Mouse (Mus musculus) forebrain, embryonic 11.5 days (tissue): ENCODE measurements around the gene Cdh4. TPM values are rescaled to one million over a fixed set of nuclear protein-coding genes. Genes with fewer than 3 reads are reported as not detected.

Source experiments
- ATAC-seq: fragments of 200-750 bp; cut with Nextera tagmentation; replicated peaks from 2 replicates; pipeline ENCODE4 v1.8.0; 2017; ENCODE audit warnings: moderate TSS enrichment; ENCODE audit not compliant: low FRiP score
- DNase-seq: peaks from one replicate; pipeline ENCODE4 v3.0.0-alpha.2; 2017; ENCODE audit warnings: low spot score
- H3K27ac ChIP-seq: fragments of 300-500 bp; sonication (generic); 2 replicates; pipeline ENCODE4 v1.5.1; 2014; ENCODE audit warnings: low read depth, low read length
- H3K27me3 ChIP-seq: fragments of 300-500 bp; sonication (generic); 2 replicates; pipeline ENCODE4 v1.6.1; 2014; ENCODE audit warnings: mild to moderate bottlenecking, low read length, mixed read lengths; ENCODE audit not compliant: control insufficient read depth, insufficient read depth
- H3K36me3 ChIP-seq: fragments of 300-500 bp; sonication (generic); 2 replicates; pipeline ENCODE4 v1.6.1; 2014; ENCODE audit warnings: mild to moderate bottlenecking, low read length, moderate library complexity, mixed read lengths; ENCODE audit not compliant: control insufficient read depth, insufficient read depth
- H3K4me1 ChIP-seq: fragments of 300-500 bp; sonication (generic); replicated peaks from 2 replicates; pipeline ENCODE4 v1.6.1; 2014; ENCODE audit warnings: low read length, mixed read lengths; ENCODE audit not compliant: control insufficient read depth, insufficient read depth
- H3K4me2 ChIP-seq: fragments of 300-500 bp; sonication (generic); 2 replicates; pipeline ENCODE4 v1.6.1; 2014; ENCODE audit warnings: low read depth, mild to moderate bottlenecking, low read length, moderate library complexity, mixed read lengths; ENCODE audit not compliant: severe bottlenecking
- H3K4me3 ChIP-seq: fragments of 300-500 bp; sonication (generic); 2 replicates; pipeline ENCODE4 v1.5.1; 2014; ENCODE audit warnings: low read depth, low read length
- H3K9ac ChIP-seq: fragments of 300-500 bp; sonication (generic); 2 replicates; pipeline ENCODE4 v1.6.1; 2014; ENCODE audit warnings: low read length
- H3K9me3 ChIP-seq: fragments of 300-500 bp; sonication (generic); 2 replicates; pipeline ENCODE4 v1.6.1; 2016; ENCODE audit warnings: low read length, mixed read lengths; ENCODE audit not compliant: control insufficient read depth
- WGBS: fragments of 180-500 bp; shearing (Covaris S2); extraction: QIAGEN DNeasy Blood & Tissue Kit; methylation state at CpG from one replicate; pipeline ENCODE4 v1.1.7; 2014; 5-methylcytosine and 5-hydroxymethylcytosine counted together
- polyA plus RNA-seq: library from polyadenylated mRNA; unstranded; fragments of >200 nt; fragmentation: Nextera tagmentation; extraction: Ambion mirVana; gene quantifications from 2 replicates; pipeline ENCODE4 v1.2.1, GENCODE M21; 2014

Cdh4 gene
- polyA plus RNA-seq, 1 experiment from 2014 or later = 24.5 TPM

DNA sequence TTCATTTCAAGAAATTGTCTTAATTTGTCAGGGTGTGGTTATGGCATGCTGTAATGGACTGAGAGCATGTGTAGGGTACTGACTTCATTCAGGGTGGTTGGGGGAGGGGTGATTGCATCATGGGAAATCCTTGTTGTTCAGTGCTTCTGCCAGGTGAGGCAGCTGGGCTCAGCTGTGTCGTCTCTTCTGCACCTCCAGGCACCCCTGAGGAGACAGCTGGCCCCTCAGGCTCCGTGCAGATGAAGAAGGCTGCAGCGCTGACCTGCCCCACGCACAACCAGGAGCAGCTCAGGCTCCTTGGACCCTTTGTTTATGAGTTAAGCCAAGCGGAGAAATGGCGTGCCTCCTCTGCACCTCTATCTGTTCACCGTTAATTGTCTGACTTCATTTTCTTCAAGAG, 77.7 kb downstream of the Cdh4 start:
- Histone ChIP-seq H3K9me3 (no peaks in the 10 kb centered on the region), H3K36me3 (no peaks in the 10 kb centered on the region; the same call in 1 of the 2 replicates), H3K4me3 (no peak overlapping the region), H3K9ac (no peak overlapping the region), H3K4me1 (peaks cover 33% of the 10 kb centered on the region), H3K4me2 (no peak overlapping the region), H3K27ac (no peak overlapping the region), H3K27me3 (no peaks in the 10 kb centered on the region)
- 23% methylated on average over 7 of the region's 7 CpGs for WGBS
- no peak for ATAC-seq
- DNase-seq = no peak

DNA sequence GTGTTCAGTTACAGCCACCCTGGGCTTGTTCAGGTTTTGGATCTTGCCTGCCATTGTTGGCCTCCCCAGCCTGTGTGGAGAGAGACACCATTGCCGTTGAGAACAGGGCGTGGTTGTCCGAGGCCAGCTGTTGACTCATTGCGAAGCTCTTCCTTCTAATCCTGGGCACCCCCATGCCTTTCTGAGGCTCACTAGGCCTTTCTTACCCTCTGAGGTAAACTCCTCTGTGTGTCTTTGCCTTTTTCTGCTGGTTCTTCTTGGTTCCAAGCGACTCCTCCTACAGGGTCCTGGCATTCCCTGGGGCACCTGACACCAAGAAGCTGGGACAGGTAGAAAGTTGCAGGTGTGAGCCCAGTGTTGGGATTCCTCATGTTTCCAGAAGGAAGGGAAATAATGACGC, 78.7 kb downstream of the Cdh4 start:
- H3K9me3 ChIP-seq = no peaks in the 10 kb centered on the region
- H3K4me1 ChIP-seq = peaks cover 33% of the 10 kb centered on the region
- peak overlapping the region; percentile 25; the same call in 1 of the 2 replicates for H3K27ac ChIP-seq

DNA sequence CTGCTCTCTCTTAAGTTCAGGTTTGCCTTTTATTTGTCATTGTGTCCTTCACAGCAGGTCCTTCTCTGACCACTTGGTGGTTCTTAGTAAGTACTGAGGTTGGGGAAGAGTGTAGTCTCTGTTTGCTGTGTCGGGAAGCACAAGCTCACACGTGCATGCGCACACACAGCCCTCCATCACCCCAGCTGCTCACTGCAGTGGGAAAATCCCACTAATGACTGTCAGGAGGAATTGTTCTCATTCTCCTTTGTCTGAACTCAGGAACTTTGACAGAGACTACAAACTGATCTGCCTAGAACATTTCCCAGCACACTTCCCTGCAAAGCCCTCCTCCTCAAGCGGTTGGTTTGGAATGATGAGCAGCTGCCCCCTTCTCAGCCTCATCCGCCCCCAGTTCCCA, 79.2 kb downstream of the Cdh4 start:
- peak overlapping the region; percentile 25 for H3K27ac ChIP-seq
- WGBS = 18% methylated on average over 5 of the region's 5 CpGs
- no peak overlapping the region for H3K4me3 ChIP-seq
- H3K27me3 ChIP-seq = no peaks in the 10 kb centered on the region
- no peak for DNase-seq
- no peak overlapping the region for H3K9ac ChIP-seq
- no peaks in the 10 kb centered on the region for H3K9me3 ChIP-seq
- H3K4me2 ChIP-seq = no peak overlapping the region
- H3K4me1 ChIP-seq = peaks cover 34% of the 10 kb centered on the region
- H3K36me3 ChIP-seq = no peaks in the 10 kb centered on the region
- ATAC-seq = peak; percentile 35; the same call in 1 of the 2 replicates

More for the DNA sequence above, 78.7 kb downstream of the Cdh4 start:
- no peak for DNase-seq
- Histone ChIP-seq H3K27me3 (no peaks in the 10 kb centered on the region), H3K9ac (no peak overlapping the region), H3K36me3 (no peaks in the 10 kb centered on the region), H3K4me2 (no peak overlapping the region), H3K4me3 (no peak overlapping the region)
- whole genome bisulfite sequencing = 74% methylated on average over 6 of the region's 6 CpGs
- ATAC-seq = no peak

DNA sequence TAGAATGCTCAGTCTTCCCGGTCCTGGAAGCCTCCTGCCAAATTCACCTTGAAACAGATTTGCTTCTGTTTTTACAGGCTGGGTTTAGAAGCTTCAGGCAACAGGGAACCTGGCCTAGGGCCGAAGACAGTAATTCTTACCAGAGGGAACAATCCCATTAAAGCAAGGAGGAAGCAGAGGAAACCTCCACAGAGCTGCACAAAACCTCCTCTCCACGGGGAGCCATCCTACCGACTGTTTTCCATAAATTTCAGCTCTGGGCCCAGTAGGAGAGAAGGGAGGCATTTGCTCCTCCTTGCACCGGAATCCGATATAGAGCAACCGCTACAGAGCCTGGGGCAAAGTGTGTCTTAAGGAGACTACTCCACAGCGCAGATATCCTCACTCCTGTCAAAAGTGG, 79.9 kb downstream of the Cdh4 start:
- ATAC-seq (no peak), DNase-seq (no peak)
- Histone ChIP-seq H3K4me3 (no peak overlapping the region), H3K4me1 (peaks cover 39% of the 10 kb centered on the region), H3K36me3 (no peaks in the 10 kb centered on the region), H3K9me3 (no peaks in the 10 kb centered on the region), H3K27ac (peak overlapping the region; percentile 2), H3K4me2 (no peak overlapping the region), H3K9ac (no peak overlapping the region), H3K27me3 (no peaks in the 10 kb centered on the region)
- whole genome bisulfite sequencing = 7% methylated on average over 8 of the region's 8 CpGs

DNA sequence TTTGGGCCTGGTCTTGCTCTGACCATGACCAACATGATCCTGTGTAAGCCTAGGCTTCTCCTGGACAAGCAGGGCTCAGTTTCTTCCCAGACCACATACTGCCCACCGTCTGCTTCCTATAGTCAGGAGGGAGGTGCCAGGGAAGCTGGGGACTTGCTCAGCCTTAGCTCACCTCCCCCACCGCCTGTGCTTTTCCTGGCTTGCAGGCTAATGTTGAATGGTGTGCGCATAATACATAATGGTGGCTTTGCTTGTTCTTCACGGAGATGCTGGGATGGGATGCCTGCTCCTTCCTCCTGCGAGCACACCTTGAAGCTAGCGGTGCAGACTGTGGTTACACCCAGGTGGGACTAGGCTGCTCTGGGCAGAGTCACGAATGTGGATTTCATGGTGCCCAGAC, 84.7 kb downstream of the Cdh4 start:
- Histone ChIP-seq H3K4me3 (no peak overlapping the region), H3K9ac (no peak overlapping the region), H3K4me2 (no peak overlapping the region), H3K36me3 (no peaks in the 10 kb centered on the region), H3K9me3 (no peaks in the 10 kb centered on the region), H3K27ac (no peak overlapping the region), H3K4me1 (peaks cover 23% of the 10 kb centered on the region), H3K27me3 (no peaks in the 10 kb centered on the region)
- no peak for DNase-seq
- no peak for ATAC-seq
- WGBS = 65% methylated on average over 7 of the region's 7 CpGs

DNA sequence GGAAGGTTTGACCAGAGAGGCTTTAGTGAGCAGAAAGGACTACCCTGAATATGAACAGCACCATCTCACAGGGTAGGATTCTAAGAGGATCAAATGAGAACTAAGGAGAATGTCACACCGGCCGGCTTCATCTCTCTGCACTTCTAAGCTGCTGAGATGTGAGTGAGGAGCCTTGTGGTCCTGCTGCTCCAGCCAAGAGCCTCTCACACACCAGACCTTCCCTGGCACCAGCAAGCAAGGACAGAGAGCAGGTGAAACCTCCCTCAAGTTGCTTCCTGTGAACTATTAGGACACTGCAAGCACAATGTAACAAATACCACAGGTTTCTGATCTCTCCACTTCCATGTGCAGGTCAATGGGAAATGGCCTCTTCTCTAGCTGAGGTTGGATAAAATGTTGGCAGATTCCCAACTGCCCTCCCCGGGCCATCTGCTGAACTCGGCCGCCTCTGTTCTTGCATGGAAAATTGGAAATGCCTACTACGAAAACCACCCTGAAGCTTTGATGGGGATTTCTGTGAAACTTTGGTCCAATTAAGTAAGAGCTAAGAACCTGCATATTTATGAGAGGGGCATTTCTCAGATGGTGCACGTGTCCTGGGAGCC, 88.3 kb downstream of the Cdh4 start:
- WGBS = 64% methylated on average over 7 of the region's 7 CpGs
- Histone ChIP-seq H3K4me1 (peaks cover 27% of the 10 kb centered on the region; the same call in 1 of the 2 replicates), H3K9me3 (no peaks in the 10 kb centered on the region), H3K27ac (no peak overlapping the region), H3K9ac (no peak overlapping the region), H3K4me3 (no peak overlapping the region), H3K27me3 (no peaks in the 10 kb centered on the region), H3K36me3 (no peaks in the 10 kb centered on the region), H3K4me2 (0 out of 2 replicates have a peak overlapping the region, but pooled peaks have one; percentile 8)
- peak; percentile 50 for DNase-seq
- no peak for ATAC-seq

DNA sequence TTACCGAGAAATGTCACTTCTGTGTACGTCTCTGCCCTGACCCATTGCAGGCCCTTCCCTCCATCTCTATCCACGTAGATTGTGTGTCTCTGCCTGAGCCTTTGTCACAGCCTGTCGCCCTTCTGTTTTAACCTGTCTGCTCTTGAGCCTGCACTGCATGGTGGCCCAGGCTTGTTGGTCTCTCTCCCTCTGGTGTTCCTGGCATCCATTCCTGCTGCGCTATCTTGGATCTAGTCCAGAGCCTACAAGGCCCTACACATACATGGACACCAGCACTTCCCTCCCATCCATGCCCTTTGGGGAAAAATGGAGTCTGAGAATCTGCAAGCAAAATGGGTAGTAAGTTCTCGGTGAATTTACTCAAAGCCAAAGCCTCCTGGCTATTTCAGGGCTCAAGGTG, 91.0 kb downstream of the Cdh4 start:
- Histone ChIP-seq H3K4me1 (peaks cover 33% of the 10 kb centered on the region), H3K27ac (no peak overlapping the region), H3K9me3 (no peaks in the 10 kb centered on the region), H3K27me3 (no peaks in the 10 kb centered on the region), H3K4me2 (no peak overlapping the region), H3K9ac (no peak overlapping the region), H3K4me3 (no peak overlapping the region), H3K36me3 (no peaks in the 10 kb centered on the region)
- 86% methylated on average over 6 of the region's 6 CpGs for WGBS
- ATAC-seq (no peak), DNase-seq (no peak)

DNA sequence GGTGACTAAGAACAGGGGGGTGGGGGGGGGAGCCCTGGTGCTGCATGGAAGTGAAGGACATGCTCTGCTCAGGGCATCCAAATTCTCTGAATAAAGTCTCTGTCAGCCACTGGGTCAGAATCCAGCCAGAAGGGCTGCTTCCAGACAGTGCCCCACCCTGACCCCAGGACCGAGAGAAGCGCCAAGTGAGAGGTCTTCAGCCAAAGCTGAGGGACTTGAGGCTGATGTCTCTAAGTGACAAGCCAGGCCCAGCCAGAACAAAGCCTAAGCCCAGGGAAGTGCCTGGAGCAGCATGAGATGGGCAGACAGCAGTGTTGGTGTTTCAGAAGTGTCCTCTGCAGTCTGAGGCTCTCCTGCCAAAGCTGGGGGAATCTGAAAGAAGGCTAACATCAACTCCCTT, 91.7 kb downstream of the Cdh4 start:
- H3K27ac ChIP-seq = no peak overlapping the region
- H3K9ac ChIP-seq = no peak overlapping the region
- H3K36me3 ChIP-seq = no peaks in the 10 kb centered on the region
- no peaks in the 10 kb centered on the region for H3K9me3 ChIP-seq
- WGBS = 60% methylated on average over 2 of the region's 2 CpGs
- no peak overlapping the region for H3K4me2 ChIP-seq
- no peak for ATAC-seq
- peaks cover 36% of the 10 kb centered on the region for H3K4me1 ChIP-seq
- no peak for DNase-seq
- no peak overlapping the region for H3K4me3 ChIP-seq
- no peaks in the 10 kb centered on the region for H3K27me3 ChIP-seq

DNA sequence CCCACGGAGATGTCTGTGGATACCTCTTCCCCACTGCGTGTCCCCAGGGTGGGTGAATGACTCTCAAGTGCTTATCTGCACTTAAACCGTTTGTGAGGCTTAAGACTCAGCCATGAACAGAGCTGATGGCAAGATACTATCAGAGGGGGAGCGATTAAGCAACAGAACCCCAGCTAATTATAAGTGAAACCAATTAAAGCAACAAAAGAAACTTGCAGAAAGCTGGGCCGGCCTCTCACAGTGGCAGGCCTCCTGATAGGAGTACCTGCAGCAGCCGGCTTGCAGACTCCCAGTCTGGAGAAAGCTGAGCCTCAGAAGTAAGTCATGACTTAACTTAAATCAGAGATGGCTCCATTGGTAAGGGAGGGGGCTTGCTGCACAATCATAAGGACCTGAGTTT, 93.0 kb downstream of the Cdh4 start:
- WGBS = 2% methylated on average over 6 of the region's 6 CpGs
- no peak overlapping the region for H3K4me3 ChIP-seq
- H3K27me3 ChIP-seq = no peaks in the 10 kb centered on the region
- ATAC-seq (no peak; the same call in 1 of the 2 replicates), DNase-seq (peak; percentile 70)
- peak overlapping the region; percentile 51; the same call in 1 of the 2 replicates for H3K27ac ChIP-seq
- H3K4me1 ChIP-seq = peaks cover 49% of the 10 kb centered on the region
- no peaks in the 10 kb centered on the region for H3K9me3 ChIP-seq
- H3K36me3 ChIP-seq = no peaks in the 10 kb centered on the region
- no peak overlapping the region for H3K4me2 ChIP-seq
- H3K9ac ChIP-seq = no peak overlapping the region
